Comparison of ENCODE assay signal across 8 mouse cellular contexts in the genomic region with DNA sequence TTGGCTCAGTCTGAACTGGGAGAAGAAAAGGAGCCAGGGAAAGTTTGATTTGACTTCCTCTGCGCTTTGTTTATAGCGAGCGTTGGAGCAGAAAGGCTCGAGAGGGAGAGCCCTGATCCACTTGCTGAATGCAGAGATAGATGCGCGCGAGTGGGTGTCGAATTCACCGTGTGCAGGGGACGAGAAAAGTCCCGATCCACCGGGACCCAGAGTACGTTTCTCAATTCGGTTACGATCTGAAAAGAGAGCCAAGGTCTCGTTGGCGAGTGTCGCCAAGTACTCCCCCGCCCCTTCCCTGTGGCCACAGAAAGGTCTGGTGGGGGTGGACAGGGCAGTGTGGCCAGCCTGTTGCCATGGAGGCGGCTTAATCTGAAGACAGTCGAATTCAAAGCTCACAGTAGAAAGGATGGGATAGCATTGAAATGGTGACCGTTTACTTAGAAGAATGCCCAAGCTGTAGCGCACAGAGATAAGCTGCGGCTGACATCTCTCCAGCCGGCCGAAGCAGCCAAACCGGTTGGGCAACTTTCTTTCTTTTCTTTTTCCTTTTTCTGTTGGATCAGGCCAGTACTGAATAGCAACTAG.
DNase-seq lines count a peak whose midpoint lies in the region; ATAC-seq lines count a peak whose summit lies in the region.

No protein-coding gene starts in this region.

- DNase-seq in adrenal gland, adult 2 months, result peak; percentile 80
- DNase-seq in embryo, embryonic 10.5 days (ENCODE audit: low spot score), result peak; percentile 88
- DNase-seq in heart, adult 11 months, result peak; percentile 97
- DNase-seq in left cerebral cortex, postnatal 25 days (ENCODE audit: low spot score in 2 of 2), result peak; percentile 37 to 38
- DNase-seq in right cerebral cortex, postnatal 25 days, result peak; percentile 47

- no peaks in the 10 kb centered on the region for H3K9me3 ChIP-seq in intestine, embryonic 16.5 days (ENCODE audit: control insufficient read depth, low read length)

- peak overlapping the region; percentile 62 for H3K9ac ChIP-seq in intestine, embryonic 16.5 days (ENCODE audit: low read depth, low read length)

- peak overlapping the region; percentile 76 for H3K27ac ChIP-seq in intestine, embryonic 16.5 days (ENCODE audit: low read length)

- no peaks in the 10 kb centered on the region for H3K36me3 ChIP-seq in intestine, embryonic 16.5 days (ENCODE audit: control insufficient read depth, insufficient read depth, low read length)

- intact Hi-C loops in left cerebral cortex, postnatal 25 days (cut with DNase I), result no loop called here

- peak; percentile 73 for ATAC-seq in intestine, embryonic 16.5 days
- ATAC-seq in megakaryocyte progenitor cell, adult 5-6 weeks (replicated peaks; ENCODE audit: poor library complexity), result peak; percentile 23
- no peak for ATAC-seq in CD4-positive, CD25-positive, alpha-beta regulatory T cell, adult 4 months

- H3K4me1 ChIP-seq in intestine, embryonic 16.5 days (ENCODE audit: control insufficient read depth, insufficient read depth, low read length), result peaks cover 29% of the 10 kb centered on the region

- H3K4me2 ChIP-seq in intestine, embryonic 16.5 days (ENCODE audit: low read depth, low read length), result peak overlapping the region; percentile 95

- no peaks in the 10 kb centered on the region for H3K27me3 ChIP-seq in intestine, embryonic 16.5 days (replicated peaks; ENCODE audit: control insufficient read depth, insufficient read depth, low read length)

- peak overlapping the region; percentile 47 for H3K4me3 ChIP-seq in intestine, embryonic 16.5 days (ENCODE audit: low read length)

- WGBS in intestine, embryonic 16.5 days, result 2% methylated on average over 27 of the region's 27 CpGs

Comparison
In these comparisons a context has a peak if more than half of its experiments do, and no peak if none do; other contexts are left out.
1. DNase-seq: peak in every context shown above with its lines; median percentile 97 in heart, adult 11 months; 88 in embryo, embryonic 10.5 days; 80 in adrenal gland, adult 2 months; 47 in right cerebral cortex, postnatal 25 days; 38 in left cerebral cortex, postnatal 25 days.